Mouse (Mus musculus): ENCODE measurements around the gene Magt1. TPM values are rescaled to one million over a fixed set of nuclear protein-coding genes. Genes with fewer than 3 reads are reported as not detected.
"Not testable (repeated sequence)": the region's sequence is repeated elsewhere in the genome, so short reads cannot be mapped to it uniquely, and the experiment has no call there.

Magt1 gene
- polyA plus RNA-seq, 1 experiment from 2014 or later = 55.7 TPM

DNA sequence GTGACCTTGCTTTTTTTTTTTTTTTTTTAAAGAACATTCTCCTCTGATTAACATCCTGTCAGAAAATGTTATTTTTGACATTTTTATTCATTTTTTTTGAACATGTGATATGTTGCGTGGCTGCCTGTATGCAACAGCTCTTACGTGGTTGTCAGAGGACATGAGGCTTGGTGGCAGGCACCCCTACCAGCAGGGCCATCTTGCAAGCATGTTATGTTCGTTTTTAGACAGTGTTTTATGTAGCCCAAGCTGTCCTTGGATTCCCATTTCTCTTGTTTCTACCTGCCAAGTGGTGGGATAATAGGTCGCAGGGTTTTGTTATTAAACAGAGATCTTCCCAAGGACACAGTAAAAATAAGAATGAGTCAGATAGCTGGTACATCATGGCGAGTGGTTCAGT lies 18.5 kb upstream of the Magt1 start:
- no peak overlapping the region for H3K4me3 ChIP-seq (ENCODE audit: low read depth, low read length)
- H3K9ac ChIP-seq (ENCODE audit: low read depth, low read length) = no peak overlapping the region
- no peak overlapping the region for H3K4me2 ChIP-seq
- H3K27me3 ChIP-seq (ENCODE audit: control insufficient read depth, insufficient read depth, low read length) = no peaks in the 10 kb centered on the region
- H3K27ac ChIP-seq (ENCODE audit: low read depth, low read length) = no peak overlapping the region
- 73% methylated on average over 5 of the region's 5 CpGs for WGBS (ENCODE audit: insufficient replicate concordance)
- H3K36me3 ChIP-seq (ENCODE audit: control insufficient read depth, insufficient read depth, low read length) = no peaks in the 10 kb centered on the region
- no peaks in the 10 kb centered on the region for H3K9me3 ChIP-seq (replicated peaks; ENCODE audit: control insufficient read depth, low read length)
- H3K4me1 ChIP-seq (ENCODE audit: control insufficient read depth, insufficient read depth, low read length) = no peaks in the 10 kb centered on the region
- no peak for ATAC-seq (replicated peaks; ENCODE audit: insufficient number of reproducible peaks, low FRiP score, low TSS enrichment)

DNA sequence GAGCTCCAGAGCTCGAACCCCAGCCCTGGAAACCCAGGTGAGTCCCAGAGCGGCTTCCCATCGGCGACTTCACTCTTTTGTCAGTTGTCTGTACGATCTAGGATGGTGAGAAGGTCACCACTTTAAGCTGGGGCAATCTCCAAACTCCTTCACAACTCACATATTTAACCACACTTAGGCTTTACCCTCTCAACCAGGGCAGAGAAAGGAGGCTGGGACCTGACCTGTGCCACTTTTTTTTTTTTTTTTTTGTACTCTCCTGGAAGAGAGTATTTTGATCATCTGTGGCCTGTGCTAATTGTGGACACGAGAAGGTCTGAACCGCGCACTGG lies 15.6 kb upstream of the Magt1 start:
- 18% methylated on average over 8 of the region's 8 CpGs for WGBS (ENCODE audit: insufficient replicate concordance)
- Histone ChIP-seq H3K9me3 (replicated peaks; ENCODE audit: control insufficient read depth, low read length) (no peaks in the 10 kb centered on the region), H3K9ac (ENCODE audit: low read depth, low read length) (peak overlapping the region; percentile 77), H3K4me2 (peak overlapping the region; percentile 61), H3K4me1 (ENCODE audit: control insufficient read depth, insufficient read depth, low read length) (no peaks in the 10 kb centered on the region), H3K27ac (ENCODE audit: low read depth, low read length) (peak overlapping the region; percentile 64), H3K4me3 (ENCODE audit: low read depth, low read length) (peak overlapping the region; percentile 55), H3K36me3 (ENCODE audit: control insufficient read depth, insufficient read depth, low read length) (no peaks in the 10 kb centered on the region), H3K27me3 (ENCODE audit: control insufficient read depth, insufficient read depth, low read length) (no peaks in the 10 kb centered on the region)
- ATAC-seq (replicated peaks; ENCODE audit: insufficient number of reproducible peaks, low FRiP score, low TSS enrichment) = peak; percentile 36; the same call in 1 of the 2 replicates

DNA sequence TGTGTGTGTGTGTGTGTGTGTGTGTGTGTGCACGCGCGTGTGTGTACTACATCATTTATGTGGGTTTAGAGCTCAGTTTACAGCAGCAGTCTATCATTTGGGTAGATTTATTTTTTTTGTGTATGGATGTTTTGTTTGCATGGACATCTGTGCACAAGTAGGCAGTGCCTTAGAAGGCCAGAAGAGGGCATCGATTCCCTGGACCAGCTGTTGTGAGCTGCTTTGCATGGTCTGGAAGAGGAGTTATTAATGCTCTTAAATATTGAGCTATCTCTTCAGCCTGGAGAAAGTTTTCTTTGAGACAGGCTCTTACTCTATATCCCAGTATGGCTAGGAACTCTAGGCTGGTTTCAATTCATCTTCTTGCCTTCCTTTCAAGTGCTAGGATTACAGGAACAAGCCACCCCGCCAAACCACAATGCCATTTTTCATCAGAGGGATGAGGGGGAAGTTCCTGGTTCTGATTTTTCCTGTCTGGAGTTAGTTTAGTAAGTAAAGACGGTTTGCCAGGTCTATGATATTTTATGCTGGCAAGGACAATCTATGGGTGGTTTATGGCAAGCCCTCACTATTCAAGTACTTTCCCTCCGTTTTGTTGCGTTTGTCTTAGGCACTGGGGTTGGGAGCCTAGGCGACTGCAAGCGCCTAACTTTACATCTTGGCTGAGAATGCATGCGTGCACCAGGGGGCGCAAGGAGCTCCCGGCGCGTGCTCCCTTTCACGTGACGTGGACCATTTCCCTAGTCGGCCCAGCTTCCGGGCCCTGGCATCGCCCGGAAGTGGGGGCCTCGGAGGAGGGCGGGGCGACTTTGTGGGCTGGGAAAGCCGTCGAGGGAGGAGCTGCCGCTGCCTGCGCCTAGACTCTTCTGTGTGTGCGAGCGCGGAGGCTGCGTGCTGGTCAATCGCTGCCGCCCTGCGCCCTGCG lies 15.0 kb upstream of the Magt1 start, which contains the start of gene Atp7a:
Atp7a (plus strand) TSS at position 859 of the 925 bp plus-strand sequence.
- H3K27me3 ChIP-seq (ENCODE audit: control insufficient read depth, insufficient read depth, low read length) = no peaks in the 10 kb centered on the region
- ATAC-seq (replicated peaks; ENCODE audit: insufficient number of reproducible peaks, low FRiP score, low TSS enrichment) = peak; percentile 97
- H3K4me3 ChIP-seq (ENCODE audit: low read depth, low read length) = peak within 1 kb of the TSS; percentile 55
- no peaks in the 10 kb centered on the region for H3K9me3 ChIP-seq (replicated peaks; ENCODE audit: control insufficient read depth, low read length)
- peak within 1 kb of the TSS; percentile 77 for H3K9ac ChIP-seq (ENCODE audit: low read depth, low read length)
- H3K4me2 ChIP-seq = peak within 1 kb of the TSS; percentile 61
- WGBS (ENCODE audit: insufficient replicate concordance) = 14% methylated on average over 36 of the region's 36 CpGs
- H3K4me1 ChIP-seq (ENCODE audit: control insufficient read depth, insufficient read depth, low read length) = no peaks in the 10 kb centered on the region
- H3K27ac ChIP-seq (ENCODE audit: low read depth, low read length) = peak within 1 kb of the TSS; percentile 64
- no peaks in the 10 kb centered on the region for H3K36me3 ChIP-seq (ENCODE audit: control insufficient read depth, insufficient read depth, low read length)

DNA sequence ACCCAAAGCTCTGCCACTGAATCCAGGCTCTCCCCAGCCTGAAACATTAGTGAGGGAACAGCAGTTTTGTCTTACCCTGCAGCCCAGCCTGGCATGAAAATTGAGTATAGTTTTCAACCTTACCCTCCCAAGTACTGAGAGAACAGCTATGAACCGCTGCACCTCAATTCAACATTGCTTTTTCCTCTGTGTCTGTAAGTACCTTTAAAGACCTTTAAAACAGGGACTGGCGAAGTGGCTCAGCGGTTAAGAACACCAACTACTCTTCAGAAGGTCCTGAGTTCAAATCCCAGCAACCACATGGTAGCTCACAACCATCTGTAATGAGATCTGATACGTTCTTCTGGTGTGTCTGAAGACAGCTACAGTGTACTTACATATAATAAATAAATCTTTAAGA lies 5.8 kb upstream of the Magt1 start:
- H3K4me1 ChIP-seq (ENCODE audit: control insufficient read depth, insufficient read depth, low read length) = no peaks in the 10 kb centered on the region
- no peaks in the 10 kb centered on the region for H3K36me3 ChIP-seq (ENCODE audit: control insufficient read depth, insufficient read depth, low read length)
- H3K27me3 ChIP-seq (ENCODE audit: control insufficient read depth, insufficient read depth, low read length) = no peaks in the 10 kb centered on the region
- 87% methylated on average over 4 of the region's 4 CpGs for WGBS (ENCODE audit: insufficient replicate concordance)
- H3K9ac ChIP-seq (ENCODE audit: low read depth, low read length) = no peak overlapping the region
- no peak overlapping the region for H3K27ac ChIP-seq (ENCODE audit: low read depth, low read length)
- H3K4me3 ChIP-seq (ENCODE audit: low read depth, low read length) = 0 out of 2 replicates have a peak overlapping the region, but pooled peaks have one; percentile 8
- ATAC-seq (replicated peaks; ENCODE audit: insufficient number of reproducible peaks, low FRiP score, low TSS enrichment) = no peak
- no peaks in the 10 kb centered on the region for H3K9me3 ChIP-seq (replicated peaks; ENCODE audit: control insufficient read depth, low read length)
- H3K4me2 ChIP-seq = peak overlapping the region; percentile 56

DNA sequence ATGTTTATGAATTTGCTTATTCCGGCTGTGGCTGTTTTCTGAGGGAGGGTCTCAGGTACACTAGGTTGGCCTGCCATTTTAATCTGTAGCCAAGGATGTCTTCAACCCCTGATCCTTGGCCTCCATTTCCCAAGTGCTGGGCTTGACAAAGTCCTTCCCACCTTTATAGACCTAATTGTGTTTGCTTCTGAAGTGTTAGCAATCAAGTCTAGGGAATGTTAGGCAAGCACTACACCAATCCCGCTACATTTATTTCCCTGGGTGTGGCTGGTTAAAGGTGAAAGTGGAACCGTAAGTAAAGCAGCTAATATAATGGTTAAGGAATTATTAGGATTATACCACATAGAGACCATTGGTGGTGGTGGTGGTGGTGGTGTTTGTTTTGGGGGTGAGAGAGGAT lies 5.4 kb upstream of the Magt1 start:
- Histone ChIP-seq H3K4me3 (ENCODE audit: low read depth, low read length) (peak overlapping the region; percentile 65), H3K9ac (ENCODE audit: low read depth, low read length) (no peak overlapping the region), H3K9me3 (replicated peaks; ENCODE audit: control insufficient read depth, low read length) (no peaks in the 10 kb centered on the region), H3K27me3 (ENCODE audit: control insufficient read depth, insufficient read depth, low read length) (no peaks in the 10 kb centered on the region), H3K4me2 (peak overlapping the region; percentile 56), H3K4me1 (ENCODE audit: control insufficient read depth, insufficient read depth, low read length) (no peaks in the 10 kb centered on the region), H3K36me3 (ENCODE audit: control insufficient read depth, insufficient read depth, low read length) (no peaks in the 10 kb centered on the region), H3K27ac (ENCODE audit: low read depth, low read length) (no peak overlapping the region)
- 85% methylated on average over 3 of the region's 3 CpGs for WGBS (ENCODE audit: insufficient replicate concordance)
- no peak for ATAC-seq (replicated peaks; ENCODE audit: insufficient number of reproducible peaks, low FRiP score, low TSS enrichment)

DNA sequence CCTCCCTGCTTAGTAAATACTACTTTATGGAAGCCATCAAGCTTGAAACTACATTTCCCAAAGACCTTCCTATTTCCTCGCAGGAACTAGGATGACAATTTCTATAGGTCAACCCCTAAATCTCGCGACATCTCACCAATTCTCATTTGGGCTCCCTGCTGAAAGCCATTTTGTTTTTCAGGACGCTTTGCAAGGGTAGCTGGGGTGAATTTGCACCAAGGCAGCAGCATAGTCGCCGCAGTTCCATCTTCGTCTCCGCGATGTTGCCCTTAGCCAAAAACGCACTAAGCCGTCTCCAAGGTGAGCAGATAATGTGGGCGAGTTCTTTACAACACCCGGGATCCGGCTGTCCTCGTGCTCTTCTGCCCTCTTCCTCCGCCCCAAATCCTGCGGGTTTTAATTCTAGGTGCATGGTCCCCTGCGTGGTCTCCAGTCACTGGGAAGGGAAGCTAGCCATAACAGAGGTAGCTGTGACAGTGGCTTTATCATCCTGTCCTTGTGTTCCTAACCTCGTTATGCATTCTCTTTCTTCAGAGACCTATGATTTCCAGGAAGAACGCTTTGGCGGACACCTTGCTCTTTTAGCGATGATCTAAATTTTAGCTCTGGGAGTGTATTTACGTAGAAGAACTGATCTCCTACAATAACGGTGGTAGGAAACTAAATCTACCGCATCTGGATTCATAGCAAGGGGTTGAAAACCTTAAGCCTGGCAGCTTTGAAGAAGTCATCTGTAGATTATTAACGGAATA lies 4.0 kb upstream of the Magt1 start, which contains the start of gene Cox7b:
Cox7b (plus strand) TSS at position 130 of the 752 bp plus-strand sequence.
- Histone ChIP-seq H3K4me1 (ENCODE audit: control insufficient read depth, insufficient read depth, low read length) (no peaks in the 10 kb centered on the region), H3K36me3 (ENCODE audit: control insufficient read depth, insufficient read depth, low read length) (no peaks in the 10 kb centered on the region), H3K4me3 (ENCODE audit: low read depth, low read length) (peak within 1 kb of the TSS; percentile 65), H3K27ac (ENCODE audit: low read depth, low read length) (peak within 1 kb of the TSS; percentile 86), H3K4me2 (peak within 1 kb of the TSS; percentile 37), H3K9ac (ENCODE audit: low read depth, low read length) (peak within 1 kb of the TSS; percentile 83), H3K27me3 (ENCODE audit: control insufficient read depth, insufficient read depth, low read length) (no peaks in the 10 kb centered on the region), H3K9me3 (replicated peaks; ENCODE audit: control insufficient read depth, low read length) (no peaks in the 10 kb centered on the region)
- peak; percentile 55; the same call in 1 of the 2 replicates for ATAC-seq (replicated peaks; ENCODE audit: insufficient number of reproducible peaks, low FRiP score, low TSS enrichment)
- 16% methylated on average over 26 of the region's 26 CpGs for WGBS (ENCODE audit: insufficient replicate concordance)

DNA sequence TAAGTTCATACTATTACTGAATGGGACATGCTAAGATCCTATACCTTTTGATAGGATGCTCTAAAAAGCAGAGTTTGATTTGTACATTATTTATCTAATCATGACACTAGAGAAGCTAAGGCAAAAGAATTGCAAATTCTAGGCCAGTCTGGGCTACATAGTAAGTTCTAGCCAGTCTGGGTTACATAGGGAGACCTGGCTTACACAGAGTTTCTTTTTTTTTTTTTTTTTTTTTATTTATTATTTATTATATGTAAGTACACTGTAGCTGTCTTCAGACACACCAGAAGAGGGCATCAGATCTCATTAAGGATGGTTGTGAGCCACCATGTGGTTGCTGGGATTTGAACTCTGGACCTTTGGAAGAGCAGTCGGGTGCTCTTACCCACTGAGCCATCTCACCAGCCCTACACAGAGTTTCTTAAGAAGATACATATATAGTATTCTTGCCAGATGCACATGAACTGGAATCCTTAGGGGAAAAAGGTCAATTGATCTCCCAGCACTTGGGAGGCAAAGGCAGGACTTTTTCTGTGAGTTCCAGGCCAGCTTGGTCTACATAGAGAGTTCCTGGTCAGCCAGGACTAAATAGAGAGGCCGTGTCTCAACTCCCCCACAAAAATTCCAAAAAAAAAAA lies 3.2 kb upstream of the Magt1 start:
- H3K4me3 ChIP-seq (ENCODE audit: low read depth, low read length); ATAC-seq (replicated peaks; ENCODE audit: insufficient number of reproducible peaks, low FRiP score, low TSS enrichment); H3K27me3 ChIP-seq (ENCODE audit: control insufficient read depth, insufficient read depth, low read length); H3K4me1 ChIP-seq (ENCODE audit: control insufficient read depth, insufficient read depth, low read length); H3K27ac ChIP-seq (ENCODE audit: low read depth, low read length); H3K9ac ChIP-seq (ENCODE audit: low read depth, low read length); H3K36me3 ChIP-seq (ENCODE audit: control insufficient read depth, insufficient read depth, low read length); H3K9me3 ChIP-seq (replicated peaks; ENCODE audit: control insufficient read depth, low read length): not testable (repeated sequence)
- peak overlapping the region; percentile 37 for H3K4me2 ChIP-seq
- 70% methylated on average over 2 of the region's 2 CpGs for WGBS (ENCODE audit: insufficient replicate concordance)

DNA sequence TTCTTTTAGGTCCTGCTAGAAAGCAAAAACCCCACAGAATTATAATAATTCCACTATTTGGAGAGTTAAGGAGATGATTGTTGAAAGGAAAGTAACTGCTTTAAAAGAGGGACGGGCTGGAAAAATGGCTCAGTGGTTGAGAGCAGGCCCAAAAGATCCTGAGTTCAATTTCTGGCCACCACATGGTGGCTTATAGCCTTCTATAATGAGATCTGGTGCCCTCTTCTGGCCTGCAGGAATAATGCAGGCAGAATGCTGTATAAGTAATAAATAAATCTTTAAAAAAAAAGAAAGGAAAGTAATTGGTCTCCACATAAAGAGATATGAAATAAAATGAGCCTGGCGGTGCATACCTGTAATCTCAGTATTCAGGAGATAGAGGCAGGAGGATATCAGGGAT lies 1.5 kb upstream of the Magt1 start:
- no peaks in the 10 kb centered on the region for H3K36me3 ChIP-seq (ENCODE audit: control insufficient read depth, insufficient read depth, low read length)
- WGBS (ENCODE audit: insufficient replicate concordance) = 15% methylated on average over 2 of the region's 2 CpGs
- no peak overlapping the region for H3K4me2 ChIP-seq
- H3K27ac ChIP-seq (ENCODE audit: low read depth, low read length) = no peak overlapping the region
- no peak for ATAC-seq (replicated peaks; ENCODE audit: insufficient number of reproducible peaks, low FRiP score, low TSS enrichment)
- no peak overlapping the region for H3K4me3 ChIP-seq (ENCODE audit: low read depth, low read length)
- H3K4me1 ChIP-seq (ENCODE audit: control insufficient read depth, insufficient read depth, low read length) = peaks cover 2% of the 10 kb centered on the region; the same call in 1 of the 2 replicates
- H3K9ac ChIP-seq (ENCODE audit: low read depth, low read length) = no peak overlapping the region
- H3K27me3 ChIP-seq (ENCODE audit: control insufficient read depth, insufficient read depth, low read length) = no peaks in the 10 kb centered on the region
- H3K9me3 ChIP-seq (replicated peaks; ENCODE audit: control insufficient read depth, low read length) = no peaks in the 10 kb centered on the region

Measured in heart, embryonic 11.5 days (tissue).